Mouse (Mus musculus) kidney, embryonic 16.5 days (tissue): Measurements from ENCODE around the gene Tmem169. TPM values are rescaled to one million over a fixed set of nuclear protein-coding genes. Genes with fewer than 3 reads are reported as not detected.
"Not testable (repeated sequence)": the region's sequence is repeated elsewhere in the genome, so short reads cannot be mapped to it uniquely, and the experiment has no call there.

Experiments
- ATAC-seq: fragments of 200-750 bp; cut with Nextera tagmentation; 2 replicates; pipeline ENCODE4 v1.8.0; 2017; ENCODE audit warnings: moderate TSS enrichment; ENCODE audit not compliant: low FRiP score, low TSS enrichment
- H3K27ac ChIP-seq: fragments of 300-500 bp; sonication (generic); 2 replicates; pipeline ENCODE4 v1.5.1; 2014; ENCODE audit warnings: low read length
- H3K27me3 ChIP-seq: fragments of 300-500 bp; sonication (generic); 2 replicates; pipeline ENCODE4 v1.6.1; 2014; ENCODE audit warnings: low read length, control low read depth, mixed read lengths; ENCODE audit not compliant: insufficient read depth
- H3K36me3 ChIP-seq: fragments of 300-500 bp; sonication (generic); 2 replicates; pipeline ENCODE4 v1.6.1; 2014; ENCODE audit warnings: low read length, control low read depth, mixed read lengths; ENCODE audit not compliant: insufficient read depth
- H3K4me1 ChIP-seq: fragments of 300-500 bp; sonication (generic); 2 replicates; pipeline ENCODE4 v1.6.1; 2014; ENCODE audit warnings: low read length, control low read depth, mixed read lengths; ENCODE audit not compliant: insufficient read depth
- H3K4me2 ChIP-seq: fragments of 300-500 bp; sonication (generic); replicated peaks from 2 replicates; pipeline ENCODE4 v1.6.1; 2014; ENCODE audit warnings: low read depth, low read length
- H3K4me3 ChIP-seq: fragments of 300-500 bp; sonication (generic); 2 replicates; pipeline ENCODE4 v1.5.1; 2014; ENCODE audit warnings: mild to moderate bottlenecking, low read length
- H3K9ac ChIP-seq: fragments of 300-500 bp; sonication (generic); replicated peaks from 2 replicates; pipeline ENCODE4 v1.6.1; 2014; ENCODE audit warnings: low read length
- H3K9me3 ChIP-seq: fragments of 300-500 bp; sonication (generic); 2 replicates; pipeline ENCODE4 v1.6.1; 2016; ENCODE audit warnings: low read length, control low read depth
- WGBS: fragments of 180-500 bp; shearing (Covaris S2); extraction: QIAGEN DNeasy Blood & Tissue Kit; methylation state at CpG from one replicate; pipeline ENCODE4 v1.1.7; 2014; 5-methylcytosine and 5-hydroxymethylcytosine counted together
- polyA plus RNA-seq: library from polyadenylated mRNA; unstranded; fragments of >200 nt; fragmentation: Nextera tagmentation; extraction: Ambion mirVana; gene quantifications from 2 replicates; pipeline ENCODE4 v1.2.1, GENCODE M21; 2015

Gene Tmem169
- polyA plus RNA-seq, 1 experiment from 2014 or later: 5.9 TPM

GRCm38 (mm10) chr1:72248226-72248737, 35.9 kb upstream of the Tmem169 start:
- H3K9me3 ChIP-seq, ATAC-seq, H3K27ac ChIP-seq, H3K4me1 ChIP-seq, H3K9ac ChIP-seq, H3K36me3 ChIP-seq, H3K27me3 ChIP-seq, H3K4me2 ChIP-seq, H3K4me3 ChIP-seq: not testable (repeated sequence)
- WGBS: 54% methylated on average over 9 of the region's 9 CpGs

GRCm38 (mm10) chr1:72251806-72252205, 32.4 kb upstream of the Tmem169 start:
- H3K4me2 ChIP-seq: no peak overlapping the region

GRCm38 (mm10) chr1:72253881-72254491, 30.2 kb upstream of the Tmem169 start:
- Histone ChIP-seq H3K27me3 (no peaks in the 10 kb centered on the region), H3K9ac (peak overlapping the region; percentile 71; the same call in 1 of the 2 replicates), H3K4me2 (peak overlapping the region; percentile 76), H3K4me3 (peak overlapping the region; percentile 48), H3K27ac (peak overlapping the region; percentile 96; the same call in 1 of the 2 replicates), H3K36me3 (no peaks in the 10 kb centered on the region), H3K4me1 (peaks cover 15% of the 10 kb centered on the region), H3K9me3 (no peaks in the 10 kb centered on the region)
- 46% methylated on average over 11 of the region's 11 CpGs for WGBS
- ATAC-seq: no peak

More at GRCm38 (mm10) chr1:72251806-72252205, 32.4 kb upstream of the Tmem169 start:
- Histone ChIP-seq H3K4me3 (no peak overlapping the region), H3K4me1 (peaks cover 15% of the 10 kb centered on the region), H3K27ac (no peak overlapping the region), H3K27me3 (no peaks in the 10 kb centered on the region), H3K9me3 (no peaks in the 10 kb centered on the region), H3K36me3 (no peaks in the 10 kb centered on the region), H3K9ac (no peak overlapping the region)
- 73% methylated on average over 1 of the region's 1 CpGs for WGBS
- no peak for ATAC-seq

DNA sequence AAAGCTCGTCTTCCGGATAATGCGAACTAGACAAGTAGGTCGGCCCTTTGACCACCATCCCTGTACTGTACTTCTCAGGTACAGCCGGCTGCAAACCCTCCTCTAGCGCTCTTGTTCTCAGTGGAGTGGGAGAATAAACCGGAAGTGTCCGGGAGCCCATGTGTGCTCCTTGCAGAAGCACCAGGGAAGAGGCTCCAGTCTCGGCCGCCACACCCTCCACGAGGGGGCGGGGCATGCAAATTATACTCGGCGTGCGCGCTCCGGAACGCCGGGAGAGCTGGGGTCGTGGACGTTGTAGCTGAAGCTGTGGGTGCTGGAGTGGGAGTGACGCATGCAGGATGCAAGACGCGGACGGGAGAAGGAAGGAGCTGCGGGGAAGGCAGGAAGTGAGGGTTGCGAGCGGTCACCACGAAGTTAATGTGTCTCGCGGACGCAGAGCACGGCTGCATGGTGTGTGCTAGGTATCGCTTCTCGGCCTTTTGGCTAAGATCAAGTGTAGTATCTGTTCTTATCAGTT, 29.6 kb upstream of the Tmem169 start:
- H3K9ac ChIP-seq: peak overlapping the region; percentile 71
- 0% methylated on average over 35 of the region's 35 CpGs for WGBS
- ATAC-seq: peak; percentile 92
- H3K36me3 ChIP-seq: no peaks in the 10 kb centered on the region
- peaks cover 15% of the 10 kb centered on the region for H3K4me1 ChIP-seq
- H3K9me3 ChIP-seq: no peaks in the 10 kb centered on the region
- H3K4me2 ChIP-seq: peak overlapping the region; percentile 76
- H3K4me3 ChIP-seq: peak overlapping the region; percentile 48
- H3K27ac ChIP-seq: peak overlapping the region; percentile 96
- no peaks in the 10 kb centered on the region for H3K27me3 ChIP-seq

DNA sequence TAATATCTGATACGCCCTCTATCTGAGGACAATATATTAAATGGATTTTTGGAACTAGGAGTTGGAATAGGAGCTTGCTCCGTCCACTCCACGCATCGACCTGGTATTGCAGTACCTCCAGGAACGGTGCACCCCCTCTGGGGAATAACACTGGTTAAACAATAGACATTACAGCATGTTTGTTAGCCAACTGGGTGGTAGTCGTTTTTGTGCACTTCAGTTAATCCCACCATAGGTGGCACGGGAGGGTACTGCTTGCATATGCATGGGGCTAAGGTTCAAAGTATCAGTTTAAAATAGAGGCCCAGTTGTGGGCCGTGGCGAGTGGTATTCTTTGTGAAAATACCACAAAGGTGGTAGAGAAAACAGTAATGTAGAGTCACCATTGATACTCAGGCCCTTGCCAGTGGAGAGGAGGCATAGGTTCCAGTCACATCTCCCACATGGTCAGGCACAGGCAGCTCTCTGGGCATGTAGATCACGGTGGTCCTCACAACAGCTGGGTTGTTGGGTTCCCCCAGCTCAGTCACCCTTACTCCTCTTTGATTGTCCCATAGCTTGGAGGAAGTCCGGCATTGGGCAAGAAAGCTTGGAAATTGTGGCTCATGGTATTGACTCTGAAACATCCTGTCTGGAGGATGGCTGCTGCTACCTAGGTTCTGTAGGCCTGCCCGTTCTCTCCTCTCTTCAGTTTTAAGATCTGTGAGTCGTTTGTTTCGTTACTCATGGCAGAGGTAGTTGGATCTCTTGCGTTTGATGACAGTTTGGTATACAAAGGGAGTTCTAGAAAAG, 28.9 kb upstream of the Tmem169 start:
- Histone ChIP-seq H3K4me2 (peak overlapping the region; percentile 76), H3K27me3 (no peaks in the 10 kb centered on the region), H3K4me1 (peaks cover 15% of the 10 kb centered on the region), H3K9me3 (no peaks in the 10 kb centered on the region), H3K4me3 (peak overlapping the region; percentile 48), H3K27ac (peak overlapping the region; percentile 96), H3K9ac (peak overlapping the region; percentile 53), H3K36me3 (no peaks in the 10 kb centered on the region)
- 3% methylated on average over 15 of the region's 15 CpGs for WGBS
- ATAC-seq: peak; percentile 94

GRCm38 (mm10) chr1:72255854-72256175, 28.4 kb upstream of the Tmem169 start:
- peaks cover 3% of the 10 kb centered on the region; the same call in 1 of the 2 replicates for H3K36me3 ChIP-seq
- WGBS: 27% methylated on average over 11 of the region's 11 CpGs
- H3K4me1 ChIP-seq: peaks cover 15% of the 10 kb centered on the region
- peak overlapping the region; percentile 96 for H3K27ac ChIP-seq
- peak overlapping the region; percentile 53 for H3K9ac ChIP-seq
- H3K4me2 ChIP-seq: peak overlapping the region; percentile 76
- peak overlapping the region; percentile 48 for H3K4me3 ChIP-seq
- no peaks in the 10 kb centered on the region for H3K27me3 ChIP-seq
- no peaks in the 10 kb centered on the region for H3K9me3 ChIP-seq
- ATAC-seq: no peak

DNA sequence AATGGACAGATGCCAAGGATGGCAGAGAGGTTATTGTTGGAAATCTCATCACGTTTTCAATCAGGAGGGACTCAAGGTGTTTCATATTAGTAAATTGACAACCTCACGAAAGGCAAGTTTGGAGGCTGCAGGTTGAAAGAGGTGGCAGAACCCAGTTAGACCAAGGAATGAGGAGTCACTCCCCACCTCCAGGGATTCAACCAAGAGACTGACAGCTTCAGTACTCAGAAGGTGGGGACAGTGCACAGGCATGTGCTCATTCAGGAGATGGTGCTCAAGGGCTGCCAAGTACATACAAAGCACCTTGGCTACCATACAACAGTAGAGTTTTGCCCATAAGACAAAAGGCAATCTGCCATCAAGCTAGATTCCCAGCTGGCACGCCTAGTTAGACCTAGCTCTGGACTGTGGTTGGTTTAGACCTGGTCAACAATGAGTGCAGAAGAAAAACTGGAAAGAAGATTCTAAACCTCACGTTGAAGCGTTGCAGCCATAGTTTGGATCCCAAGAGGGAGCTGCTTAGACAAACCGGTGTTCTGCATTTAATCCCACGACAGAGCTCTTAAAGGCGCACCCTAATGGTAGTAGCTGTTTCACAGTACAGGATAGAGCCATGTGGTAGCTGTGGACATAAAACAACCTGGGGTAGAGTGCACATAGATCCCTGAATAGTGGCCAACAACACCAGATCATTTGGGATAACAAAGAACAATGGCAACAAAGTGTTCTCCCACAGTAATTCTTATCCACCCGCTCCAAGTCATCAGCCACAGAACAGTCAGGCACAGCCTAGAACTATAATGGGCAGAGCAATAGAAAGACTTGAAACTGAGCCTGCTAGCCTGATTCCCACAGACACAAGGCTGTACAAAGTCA, 27.6 kb upstream of the Tmem169 start:
- WGBS: 77% methylated on average over 9 of the region's 9 CpGs
- H3K27ac ChIP-seq: no peak overlapping the region
- peaks cover 15% of the 10 kb centered on the region for H3K4me1 ChIP-seq
- H3K27me3 ChIP-seq: no peaks in the 10 kb centered on the region
- ATAC-seq: no peak
- H3K9me3 ChIP-seq: no peaks in the 10 kb centered on the region
- no peak overlapping the region for H3K4me3 ChIP-seq
- peak overlapping the region; percentile 53; the same call in 1 of the 2 replicates for H3K9ac ChIP-seq
- peak overlapping the region; percentile 76; the same call in 1 of the 2 replicates for H3K4me2 ChIP-seq
- peaks cover 5% of the 10 kb centered on the region; the same call in 1 of the 2 replicates for H3K36me3 ChIP-seq

GRCm38 (mm10) chr1:72263099-72263498, 21.1 kb upstream of the Tmem169 start:
- Histone ChIP-seq H3K27ac (no peak overlapping the region), H3K4me1 (no peaks in the 10 kb centered on the region), H3K9ac (no peak overlapping the region), H3K4me3 (no peak overlapping the region), H3K36me3 (peaks cover 12% of the 10 kb centered on the region), H3K4me2 (no peak overlapping the region), H3K9me3 (no peaks in the 10 kb centered on the region), H3K27me3 (no peaks in the 10 kb centered on the region)
- no peak for ATAC-seq
- 93% methylated on average over 3 of the region's 3 CpGs for WGBS

DNA sequence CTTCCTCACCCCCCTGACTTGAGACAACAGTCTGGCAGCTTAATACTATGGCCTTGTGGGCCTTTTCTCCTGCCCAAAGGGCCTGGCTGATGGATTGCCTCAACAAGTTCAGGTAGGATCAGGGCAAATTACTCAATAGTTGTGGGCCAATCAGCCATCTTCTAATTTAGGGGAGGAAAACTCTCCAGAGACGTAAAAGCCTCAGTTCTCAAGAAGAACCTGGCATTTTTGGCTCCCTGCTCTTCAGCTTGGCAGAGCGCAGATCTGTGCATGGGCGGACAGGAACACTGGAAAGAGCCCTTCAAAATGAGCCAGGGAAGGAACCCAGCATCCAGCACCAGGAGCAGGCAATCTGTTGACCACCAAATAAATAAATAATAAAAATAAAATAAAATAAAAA, 6.1 kb upstream of the Tmem169 start:
- H3K4me2 ChIP-seq: no peak overlapping the region
- ATAC-seq: no peak
- peaks cover 30% of the 10 kb centered on the region for H3K36me3 ChIP-seq
- H3K9ac ChIP-seq: no peak overlapping the region
- no peaks in the 10 kb centered on the region for H3K27me3 ChIP-seq
- H3K27ac ChIP-seq: no peak overlapping the region
- no peaks in the 10 kb centered on the region for H3K4me1 ChIP-seq
- H3K9me3 ChIP-seq: peaks cover 5% of the 10 kb centered on the region; the same call in 1 of the 2 replicates
- H3K4me3 ChIP-seq: no peak overlapping the region
- WGBS: 83% methylated on average over 3 of the region's 3 CpGs
